Mouse (Mus musculus): ENCODE measurements around the gene Cript. TPM values are rescaled to one million over a fixed set of nuclear protein-coding genes. Genes with fewer than 3 reads are reported as not detected.

The Cript gene
- total and polyA plus RNA-seq, 3 experiments: 30.2 to 41.8 TPM; not detected in 1

- no peaks in the 10 kb centered on the region for H3K79me2 ChIP-seq (ENCODE audit: control insufficient read depth, insufficient read depth, low read length, poor library complexity)
- H3K27me3 ChIP-seq (ENCODE audit: control insufficient read depth in 1 of 2, insufficient read depth in 2 of 2, low read length in 2 of 2): no peaks in the 10 kb centered on the region
- no peaks in the 10 kb centered on the region for H3K36me3 ChIP-seq (ENCODE audit: control insufficient read depth in 1 of 2, insufficient read depth in 2 of 2, low read length in 2 of 2)
- no peak overlapping the region for H3K4me3 ChIP-seq (ENCODE audit: control insufficient read depth in 1 of 2, insufficient read depth in 1 of 2, low read depth in 2 of 2, low read length in 2 of 2)
- H3K9ac ChIP-seq (ENCODE audit: control insufficient read depth, low read depth, low read length, poor library complexity, severe bottlenecking): no peak overlapping the region
- H3K4me1 ChIP-seq (ENCODE audit: control insufficient read depth in 1 of 2, insufficient read depth in 2 of 2, low read length in 2 of 2): no peaks in the 10 kb centered on the region
- H3K9me3 ChIP-seq (replicated peaks; ENCODE audit: insufficient read depth, low read length): no peaks in the 10 kb centered on the region
- TF ChIP-seq CHD1 (IDR thresholded peaks at IDR 0.05; ENCODE audit: low read depth, low read length): no peak
- no peak for DNase-seq (ENCODE audit: low read depth, low spot score)
- no peak overlapping the region for H3K27ac ChIP-seq (ENCODE audit: control insufficient read depth, low read depth, low read length)
Measured at GRCm38 (mm10) chr17:87011301-87012019, 13.9 kb upstream of the Cript start.

GRCm38 (mm10) chr17:87019692-87020091 lies 5.7 kb upstream of the Cript start:
- Histone ChIP-seq H3K79me2 (ENCODE audit: control insufficient read depth, insufficient read depth, low read length, poor library complexity) (no peaks in the 10 kb centered on the region), H3K27ac (ENCODE audit: control insufficient read depth, low read depth, low read length) (no peak overlapping the region), H3K9ac (ENCODE audit: control insufficient read depth, low read depth, low read length, poor library complexity, severe bottlenecking) (no peak overlapping the region), H3K9me3 (replicated peaks; ENCODE audit: insufficient read depth, low read length) (no peaks in the 10 kb centered on the region), H3K4me1 (ENCODE audit: control insufficient read depth in 1 of 2, insufficient read depth in 2 of 2, low read length in 2 of 2) (peaks cover 0 to 2% of the 10 kb centered on the region in 2 experiments; a peak in 2 of 4 replicates), H3K36me3 (ENCODE audit: control insufficient read depth in 1 of 2, insufficient read depth in 2 of 2, low read length in 2 of 2) (peaks cover 0 to 2% of the 10 kb centered on the region in 2 experiments; a peak in 1 of 4 replicates), H3K27me3 (ENCODE audit: control insufficient read depth in 1 of 2, insufficient read depth in 2 of 2, low read length in 2 of 2) (no peaks in the 10 kb centered on the region), H3K4me3 (ENCODE audit: control insufficient read depth in 1 of 2, insufficient read depth in 1 of 2, low read depth in 2 of 2, low read length in 2 of 2) (no peak overlapping the region)
- no peak for DNase-seq (ENCODE audit: low read depth, low spot score)
- TF ChIP-seq MXI1 (IDR thresholded peaks at IDR 0.05; ENCODE audit: low read depth, low read length) (no peak), USF2 (IDR thresholded peaks at IDR 0.05; ENCODE audit: borderline replicate concordance in 1 of 2, insufficient read depth in 1 of 2, low read depth in 1 of 2, low read length in 2 of 2) (no peak), TAL1 (IDR thresholded peaks at IDR 0.05; ENCODE audit: low read length) (no peak), ELF1 (IDR thresholded peaks at IDR 0.05; ENCODE audit: low read depth, low read length) (no peak), GATA1 (IDR thresholded peaks at IDR 0.05; ENCODE audit: low read depth, low read length) (no peak), HCFC1 (IDR thresholded peaks at IDR 0.05; ENCODE audit: low read depth, low read length) (no peak), SMC3 (IDR thresholded peaks at IDR 0.05; ENCODE audit: low read depth, low read length) (no peak), GABPA (IDR thresholded peaks at IDR 0.05; ENCODE audit: low read depth, low read length) (no peak), POLR2A (IDR thresholded peaks at IDR 0.05; ENCODE audit: control insufficient read depth in 1 of 2, insufficient read depth in 1 of 2, low read depth in 1 of 2, low read length in 2 of 2, poor library complexity in 1 of 2) (no peak), ZKSCAN1 (IDR thresholded peaks at IDR 0.05; ENCODE audit: low read depth, low read length) (no peak), RCOR1 (IDR thresholded peaks at IDR 0.05; ENCODE audit: low read depth, low read length) (no peak), TBP (IDR thresholded peaks at IDR 0.05; ENCODE audit: low read depth, low read length) (no peak), MYC (IDR thresholded peaks at IDR 0.05; ENCODE audit: low read depth, low read length) (no peak)
